Mouse (Mus musculus): ENCODE measurements around the gene Mrps27. TPM values are rescaled to one million over a fixed set of nuclear protein-coding genes. Genes with fewer than 3 reads are reported as not detected.

Mrps27 gene
- polyA plus RNA-seq, 1 experiment from 2014 or later, result 70.3 TPM

DNA sequence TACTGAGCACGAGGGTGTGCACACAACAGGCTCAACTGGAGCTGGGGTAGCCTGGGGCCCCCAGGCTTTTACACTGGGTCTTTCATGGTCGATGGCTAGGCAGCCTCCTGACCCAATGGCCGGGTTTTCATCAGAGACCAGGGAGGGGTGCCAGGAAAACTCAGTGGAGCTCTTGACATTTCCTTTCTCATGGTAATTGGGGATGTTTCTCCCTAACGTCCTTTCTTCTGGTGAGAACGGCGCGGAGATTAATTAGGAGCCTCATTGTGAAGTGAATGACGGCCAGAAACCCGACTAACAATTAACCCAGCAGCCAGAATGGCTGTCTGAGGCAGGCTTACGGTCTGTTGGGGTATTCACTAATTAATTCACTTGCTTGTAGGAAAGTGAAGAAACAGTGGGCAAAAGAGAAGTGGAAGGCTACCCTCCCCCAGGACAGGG is 99.9 kb downstream of the Mrps27 start:
- no peak overlapping the region for H3K9ac ChIP-seq (ENCODE audit: low read depth, low read length)
- H3K4me3 ChIP-seq (ENCODE audit: low read length), result no peak overlapping the region
- no peak overlapping the region for H3K27ac ChIP-seq (ENCODE audit: low read depth, low read length)
- peaks cover 10% of the 10 kb centered on the region for H3K4me1 ChIP-seq (ENCODE audit: control insufficient read depth, insufficient read depth, low read length)
- H3K36me3 ChIP-seq (ENCODE audit: control insufficient read depth, insufficient read depth, low read length), result peaks cover 4% of the 10 kb centered on the region; the same call in 1 of the 2 replicates
- H3K9me3 ChIP-seq (ENCODE audit: control insufficient read depth, low read length), result no peaks in the 10 kb centered on the region
- H3K4me2 ChIP-seq (replicated peaks; ENCODE audit: low read depth, low read length), result peak overlapping the region; percentile 21
- no peaks in the 10 kb centered on the region for H3K27me3 ChIP-seq (ENCODE audit: control insufficient read depth, insufficient read depth, low read length)
- 8% methylated on average over 10 of the region's 10 CpGs for WGBS
- ATAC-seq (ENCODE audit: low FRiP score, low TSS enrichment), result no peak

DNA sequence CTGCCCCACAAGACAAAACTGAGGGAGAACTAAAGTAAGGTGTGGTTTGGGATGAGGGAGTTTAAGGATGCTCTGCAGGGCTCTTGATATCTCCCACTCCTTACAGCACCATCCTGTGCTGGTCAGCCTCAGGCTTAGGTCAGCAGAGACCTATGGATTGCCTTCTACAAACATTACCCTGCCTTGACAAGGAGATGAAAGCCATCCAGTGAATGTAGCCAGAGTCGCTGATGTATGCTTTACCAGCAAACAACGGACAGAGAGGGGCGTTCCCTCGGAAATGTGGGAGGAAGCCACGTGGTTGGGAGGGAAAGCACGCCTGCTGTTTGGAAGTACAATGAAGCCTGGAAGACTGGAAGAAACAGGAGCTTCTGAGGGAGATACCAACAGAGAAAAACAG is 100.3 kb downstream of the Mrps27 start:
- H3K4me1 ChIP-seq (ENCODE audit: control insufficient read depth, insufficient read depth, low read length), result peaks cover 10% of the 10 kb centered on the region
- no peak overlapping the region for H3K9ac ChIP-seq (ENCODE audit: low read depth, low read length)
- H3K36me3 ChIP-seq (ENCODE audit: control insufficient read depth, insufficient read depth, low read length), result peaks cover 4% of the 10 kb centered on the region; the same call in 1 of the 2 replicates
- ATAC-seq (ENCODE audit: low FRiP score, low TSS enrichment), result peak; percentile 68
- H3K9me3 ChIP-seq (ENCODE audit: control insufficient read depth, low read length), result no peaks in the 10 kb centered on the region
- peak overlapping the region; percentile 21 for H3K4me2 ChIP-seq (replicated peaks; ENCODE audit: low read depth, low read length)
- 1% methylated on average over 6 of the region's 6 CpGs for WGBS
- H3K4me3 ChIP-seq (ENCODE audit: low read length), result no peak overlapping the region
- no peaks in the 10 kb centered on the region for H3K27me3 ChIP-seq (ENCODE audit: control insufficient read depth, insufficient read depth, low read length)
- no peak overlapping the region for H3K27ac ChIP-seq (ENCODE audit: low read depth, low read length)

GRCm38 (mm10) chr13:99447002-99447401 is 102.4 kb downstream of the Mrps27 start:
- H3K9ac ChIP-seq (ENCODE audit: low read depth, low read length), result no peak overlapping the region
- no peak overlapping the region for H3K4me2 ChIP-seq (replicated peaks; ENCODE audit: low read depth, low read length)
- H3K4me3 ChIP-seq (ENCODE audit: low read length), result no peak overlapping the region
- WGBS, result 84% methylated on average over 7 of the region's 7 CpGs
- no peaks in the 10 kb centered on the region for H3K27me3 ChIP-seq (ENCODE audit: control insufficient read depth, insufficient read depth, low read length)
- H3K4me1 ChIP-seq (ENCODE audit: control insufficient read depth, insufficient read depth, low read length), result peaks cover 14% of the 10 kb centered on the region
- H3K27ac ChIP-seq (ENCODE audit: low read depth, low read length), result no peak overlapping the region
- H3K36me3 ChIP-seq (ENCODE audit: control insufficient read depth, insufficient read depth, low read length), result no peaks in the 10 kb centered on the region
- no peak for ATAC-seq (ENCODE audit: low FRiP score, low TSS enrichment)
- H3K9me3 ChIP-seq (ENCODE audit: control insufficient read depth, low read length), result no peaks in the 10 kb centered on the region

DNA sequence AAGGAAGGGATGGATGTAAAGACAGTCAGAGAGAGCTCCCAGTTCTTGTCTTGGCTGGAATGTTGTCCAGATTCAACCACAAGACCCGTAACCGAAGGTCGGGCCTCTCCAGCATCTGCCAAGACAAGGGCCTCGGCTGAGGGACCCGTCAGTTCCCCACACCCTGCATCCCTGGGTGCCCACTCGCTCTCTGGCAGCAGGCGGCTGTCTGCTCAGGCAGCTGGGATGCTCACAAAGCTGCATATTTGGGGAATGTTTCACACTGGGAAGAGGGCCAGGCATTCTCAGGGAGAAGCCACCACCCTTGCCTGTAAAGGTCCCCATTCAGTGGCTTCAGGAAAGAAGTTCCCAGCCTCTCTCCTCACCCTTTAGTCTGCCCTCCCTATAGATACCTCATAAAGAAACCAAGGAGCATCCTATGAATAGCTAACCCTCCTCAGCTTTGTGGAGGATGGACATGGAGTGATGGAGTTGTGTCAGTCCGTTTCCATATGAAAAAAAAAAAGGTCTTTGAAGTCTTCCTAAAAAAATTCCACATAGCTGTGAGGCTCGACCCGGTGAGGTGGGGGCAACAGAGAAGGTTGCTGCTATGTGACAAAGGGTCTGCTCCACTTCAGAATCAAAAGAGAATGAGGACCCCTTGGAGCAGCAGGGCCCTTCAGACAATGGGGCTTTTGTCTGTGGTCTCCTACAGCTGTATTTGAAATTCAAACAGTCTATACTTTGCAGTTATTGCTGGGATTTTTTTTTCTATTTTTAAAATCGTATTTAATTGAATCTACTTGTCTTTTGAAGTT is 103.0 kb downstream of the Mrps27 start:
- Histone ChIP-seq H3K4me1 (ENCODE audit: control insufficient read depth, insufficient read depth, low read length) (peaks cover 14% of the 10 kb centered on the region), H3K4me3 (ENCODE audit: low read length) (no peak overlapping the region), H3K4me2 (replicated peaks; ENCODE audit: low read depth, low read length) (no peak overlapping the region), H3K27ac (ENCODE audit: low read depth, low read length) (no peak overlapping the region), H3K27me3 (ENCODE audit: control insufficient read depth, insufficient read depth, low read length) (no peaks in the 10 kb centered on the region), H3K9ac (ENCODE audit: low read depth, low read length) (no peak overlapping the region), H3K36me3 (ENCODE audit: control insufficient read depth, insufficient read depth, low read length) (no peaks in the 10 kb centered on the region), H3K9me3 (ENCODE audit: control insufficient read depth, low read length) (no peaks in the 10 kb centered on the region)
- 62% methylated on average over 11 of the region's 11 CpGs for WGBS
- ATAC-seq (ENCODE audit: low FRiP score, low TSS enrichment), result no peak

GRCm38 (mm10) chr13:99448278-99448677 is 103.7 kb downstream of the Mrps27 start:
- Histone ChIP-seq H3K4me2 (replicated peaks; ENCODE audit: low read depth, low read length) (no peak overlapping the region), H3K27ac (ENCODE audit: low read depth, low read length) (no peak overlapping the region), H3K9me3 (ENCODE audit: control insufficient read depth, low read length) (no peaks in the 10 kb centered on the region), H3K36me3 (ENCODE audit: control insufficient read depth, insufficient read depth, low read length) (no peaks in the 10 kb centered on the region), H3K4me1 (ENCODE audit: control insufficient read depth, insufficient read depth, low read length) (peaks cover 14% of the 10 kb centered on the region), H3K27me3 (ENCODE audit: control insufficient read depth, insufficient read depth, low read length) (no peaks in the 10 kb centered on the region), H3K4me3 (ENCODE audit: low read length) (no peak overlapping the region), H3K9ac (ENCODE audit: low read depth, low read length) (no peak overlapping the region)
- 66% methylated on average over 4 of the region's 4 CpGs for WGBS
- ATAC-seq (ENCODE audit: low FRiP score, low TSS enrichment), result no peak

- H3K4me3 ChIP-seq (ENCODE audit: low read length), result no peak overlapping the region
- no peaks in the 10 kb centered on the region for H3K36me3 ChIP-seq (ENCODE audit: control insufficient read depth, insufficient read depth, low read length)
- WGBS, result 80% methylated on average over 4 of the region's 4 CpGs
- H3K27me3 ChIP-seq (ENCODE audit: control insufficient read depth, insufficient read depth, low read length), result no peaks in the 10 kb centered on the region
- no peak overlapping the region for H3K9ac ChIP-seq (ENCODE audit: low read depth, low read length)
- no peak overlapping the region for H3K4me2 ChIP-seq (replicated peaks; ENCODE audit: low read depth, low read length)
- H3K4me1 ChIP-seq (ENCODE audit: control insufficient read depth, insufficient read depth, low read length), result peaks cover 11% of the 10 kb centered on the region
- no peak overlapping the region for H3K27ac ChIP-seq (ENCODE audit: low read depth, low read length)
- no peaks in the 10 kb centered on the region for H3K9me3 ChIP-seq (ENCODE audit: control insufficient read depth, low read length)
- ATAC-seq (ENCODE audit: low FRiP score, low TSS enrichment), result no peak
Measured at GRCm38 (mm10) chr13:99449547-99449946, 105.0 kb downstream of the Mrps27 start.

GRCm38 (mm10) chr13:99450766-99451165 is 106.2 kb downstream of the Mrps27 start:
- Histone ChIP-seq H3K4me2 (replicated peaks; ENCODE audit: low read depth, low read length) (no peak overlapping the region), H3K27me3 (ENCODE audit: control insufficient read depth, insufficient read depth, low read length) (no peaks in the 10 kb centered on the region), H3K4me1 (ENCODE audit: control insufficient read depth, insufficient read depth, low read length) (0 out of 2 replicates have a peak, but pooled peaks cover 4% of the 10 kb centered on the region), H3K36me3 (ENCODE audit: control insufficient read depth, insufficient read depth, low read length) (no peaks in the 10 kb centered on the region), H3K4me3 (ENCODE audit: low read length) (no peak overlapping the region), H3K9me3 (ENCODE audit: control insufficient read depth, low read length) (no peaks in the 10 kb centered on the region), H3K9ac (ENCODE audit: low read depth, low read length) (no peak overlapping the region), H3K27ac (ENCODE audit: low read depth, low read length) (no peak overlapping the region)
- ATAC-seq (ENCODE audit: low FRiP score, low TSS enrichment), result peak; percentile 20; the same call in 1 of the 2 replicates
- 47% methylated on average over 7 of the region's 7 CpGs for WGBS

GRCm38 (mm10) chr13:99451276-99451675 is 106.7 kb downstream of the Mrps27 start:
- Histone ChIP-seq H3K9me3 (ENCODE audit: control insufficient read depth, low read length) (no peaks in the 10 kb centered on the region), H3K9ac (ENCODE audit: low read depth, low read length) (no peak overlapping the region), H3K27ac (ENCODE audit: low read depth, low read length) (no peak overlapping the region), H3K4me2 (replicated peaks; ENCODE audit: low read depth, low read length) (no peak overlapping the region), H3K4me3 (ENCODE audit: low read length) (no peak overlapping the region), H3K4me1 (ENCODE audit: control insufficient read depth, insufficient read depth, low read length) (0 out of 2 replicates have a peak, but pooled peaks cover 4% of the 10 kb centered on the region), H3K27me3 (ENCODE audit: control insufficient read depth, insufficient read depth, low read length) (no peaks in the 10 kb centered on the region), H3K36me3 (ENCODE audit: control insufficient read depth, insufficient read depth, low read length) (no peaks in the 10 kb centered on the region)
- ATAC-seq (ENCODE audit: low FRiP score, low TSS enrichment), result no peak
- WGBS, result 73% methylated on average over 5 of the region's 5 CpGs

DNA sequence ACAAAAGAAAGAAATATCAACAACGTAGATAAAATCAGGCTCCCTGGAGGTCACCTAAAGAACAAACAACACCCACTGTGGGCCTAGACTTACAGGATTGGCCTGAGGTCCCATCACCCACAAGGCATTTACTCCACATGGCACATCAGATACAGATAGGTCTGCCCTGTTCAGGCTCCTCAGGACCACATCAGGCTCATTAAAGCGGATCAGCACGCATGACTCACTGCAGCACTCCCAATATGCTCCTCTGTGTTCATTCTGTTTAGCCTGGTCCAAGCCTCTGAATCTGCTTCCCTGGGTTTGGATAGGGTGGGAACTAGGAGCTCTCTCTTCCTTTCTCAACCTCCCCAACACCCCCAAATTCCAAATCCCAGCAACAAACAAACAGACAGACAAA is 107.9 kb downstream of the Mrps27 start:
- WGBS, result 88% methylated on average over 3 of the region's 3 CpGs
- Histone ChIP-seq H3K4me1 (ENCODE audit: control insufficient read depth, insufficient read depth, low read length) (0 out of 2 replicates have a peak, but pooled peaks cover 4% of the 10 kb centered on the region), H3K36me3 (ENCODE audit: control insufficient read depth, insufficient read depth, low read length) (no peaks in the 10 kb centered on the region), H3K27ac (ENCODE audit: low read depth, low read length) (no peak overlapping the region), H3K9ac (ENCODE audit: low read depth, low read length) (no peak overlapping the region), H3K9me3 (ENCODE audit: control insufficient read depth, low read length) (no peaks in the 10 kb centered on the region), H3K4me2 (replicated peaks; ENCODE audit: low read depth, low read length) (no peak overlapping the region), H3K27me3 (ENCODE audit: control insufficient read depth, insufficient read depth, low read length) (no peaks in the 10 kb centered on the region), H3K4me3 (ENCODE audit: low read length) (no peak overlapping the region)
- no peak for ATAC-seq (ENCODE audit: low FRiP score, low TSS enrichment)

Measured in kidney, embryonic 14.5 days (tissue).